In genomic region chr6:99818486-99818885, GRCm38 (mm10) we compare ENCODE assay signal across 22 mouse cellular contexts.
DNase-seq lines count a peak whose midpoint lies in the region; ATAC-seq and TF ChIP-seq lines count a peak whose summit lies in the region.
"Had no signal": no experiment of that assay in that cellular context is flagged by ENCODE, and none has a peak within 500 bp of the region (broad histone marks: within the 10 kb centered on the region; RNA-seq: fewer than 3 reads in every experiment).

No protein-coding gene starts in this region.

- no peak overlapping the region for H3K4me3 ChIP-seq in heart, postnatal 0 days (ENCODE audit: low read depth, low read length)
- no peak overlapping the region for H3K4me3 ChIP-seq in layer of hippocampus, adult 2 months
- H3K4me3 ChIP-seq in midbrain, postnatal 0 days (ENCODE audit: low read depth, low read length) = no peak overlapping the region
- no peak overlapping the region for H3K4me3 ChIP-seq in midbrain, embryonic 10.5 days
- H3K4me3 ChIP-seq: embryonic facial prominence, embryonic 10.5 days; forebrain, embryonic 13.5 days; heart, adult 2 months; heart, embryonic 15.5 days had no signal

- intact Hi-C loops in heart, postnatal 14 days (cut with DNase I) = no loop called here

- 0 out of 2 replicates have a peak, but pooled peaks have one; percentile 13 for TF ChIP-seq CTCF in heart, postnatal 0 days (IDR thresholded peaks at IDR 0.05; ENCODE audit: low read depth)
- peak; percentile 46 for TF ChIP-seq CTCF in layer of hippocampus, adult 2 months (conservative IDR thresholded peaks at IDR 0.05)
- TF ChIP-seq CTCF in midbrain, postnatal 0 days (IDR thresholded peaks at IDR 0.05) = peak; percentile 38

- 78% methylated on average over 6 of the region's 6 CpGs for WGBS in heart, postnatal 0 days
- 90% methylated on average over 6 of the region's 6 CpGs for WGBS in midbrain, postnatal 0 days
- WGBS in midbrain, embryonic 10.5 days = 87% methylated on average over 6 of the region's 6 CpGs

- no peak overlapping the region for H3K4me2 ChIP-seq in heart, postnatal 0 days (ENCODE audit: low read depth, low read length)
- no peak overlapping the region for H3K4me2 ChIP-seq in midbrain, postnatal 0 days (ENCODE audit: low read depth, low read length, poor library complexity, severe bottlenecking)
- H3K4me2 ChIP-seq: forebrain, embryonic 13.5 days; heart, embryonic 11.5 days; heart, embryonic 15.5 days had no signal

- no peak for ATAC-seq in heart, postnatal 0 days (ENCODE audit: insufficient read depth, low read depth)
- no peak for ATAC-seq in midbrain, postnatal 0 days (ENCODE audit: low FRiP score)
- ATAC-seq: CD4-positive, CD25-positive, alpha-beta regulatory T cell, adult 4 months; forebrain, embryonic 13.5 days; forebrain, postnatal 0 days; hindbrain, embryonic 16.5 days had no signal

- H3K4me1 ChIP-seq in heart, postnatal 0 days (ENCODE audit: control insufficient read depth, insufficient read depth) = no peaks in the 10 kb centered on the region
- no peaks in the 10 kb centered on the region for H3K4me1 ChIP-seq in midbrain, postnatal 0 days (ENCODE audit: insufficient read depth, low read length)
- peaks cover 4% of the 10 kb centered on the region for H3K4me1 ChIP-seq in midbrain, embryonic 10.5 days
- H3K4me1 ChIP-seq: heart, embryonic 15.5 days had no signal

- DNase-seq in heart, postnatal 0 days (ENCODE audit: low spot score) = no peak
- DNase-seq in heart, postnatal 14 days = no peak
- DNase-seq in layer of hippocampus, adult 2 months (ENCODE audit: low spot score in 2 of 2) = no peak
- DNase-seq in layer of hippocampus, adult 9-11 months = no peak
- DNase-seq in midbrain, postnatal 0 days (ENCODE audit: low spot score) = no peak
- DNase-seq in midbrain, embryonic 10.5 days (ENCODE audit: low spot score) = no peak
- DNase-seq in thymus, adult 18-20 months = no peak
- DNase-seq: adrenal gland, adult 2 months; adrenal gland, postnatal 25 days; B cell, adult 2 months; cerebellum, adult 2 months; cerebellum, postnatal 10 days; forebrain, postnatal 0 days; gastrocnemius, postnatal 14 days; heart, adult 2 months; heart, postnatal 36 days had no signal

- TF ChIP-seq EP300 in heart, postnatal 0 days (IDR thresholded peaks at IDR 0.05; ENCODE audit: low read depth) = no peak

- no peak overlapping the region for H3K9ac ChIP-seq in heart, postnatal 0 days (replicated peaks; ENCODE audit: low read depth, low read length)
- H3K9ac ChIP-seq in midbrain, postnatal 0 days (replicated peaks; ENCODE audit: low read length, poor library complexity, severe bottlenecking) = no peak overlapping the region
- H3K9ac ChIP-seq: forebrain, embryonic 13.5 days; forebrain, postnatal 0 days; heart, embryonic 15.5 days had no signal

- H3K9me3 ChIP-seq in heart, postnatal 0 days (replicated peaks; ENCODE audit: control insufficient read depth, low read length) = no peaks in the 10 kb centered on the region
- no peaks in the 10 kb centered on the region for H3K9me3 ChIP-seq in midbrain, postnatal 0 days (ENCODE audit: low read length)
- no peaks in the 10 kb centered on the region for H3K9me3 ChIP-seq in midbrain, embryonic 10.5 days (replicated peaks)
- H3K9me3 ChIP-seq: embryonic facial prominence, embryonic 10.5 days; forebrain, embryonic 13.5 days; heart, embryonic 15.5 days had no signal

- H3K27ac ChIP-seq in heart, postnatal 0 days (ENCODE audit: low read depth) = no peak overlapping the region
- H3K27ac ChIP-seq in layer of hippocampus, adult 2 months = no peak overlapping the region
- no peak overlapping the region for H3K27ac ChIP-seq in midbrain, postnatal 0 days (ENCODE audit: low read depth, low read length)
- no peak overlapping the region for H3K27ac ChIP-seq in midbrain, embryonic 10.5 days (replicated peaks)
- H3K27ac ChIP-seq: forebrain, embryonic 13.5 days; heart, adult 2 months; heart, embryonic 15.5 days had no signal

- H3K27me3 ChIP-seq in heart, postnatal 0 days (ENCODE audit: control insufficient read depth, insufficient read depth, low read length) = peaks cover 29% of the 10 kb centered on the region; the same call in 1 of the 2 replicates
- no peaks in the 10 kb centered on the region for H3K27me3 ChIP-seq in midbrain, postnatal 0 days (ENCODE audit: insufficient read depth, low read length)
- peaks cover 25% of the 10 kb centered on the region for H3K27me3 ChIP-seq in midbrain, embryonic 10.5 days (ENCODE audit: low read depth, poor library complexity, severe bottlenecking)
- H3K27me3 ChIP-seq: forebrain, embryonic 13.5 days had no signal

- H3K36me3 ChIP-seq in heart, postnatal 0 days (replicated peaks; ENCODE audit: control insufficient read depth, insufficient read depth, low read length) = no peaks in the 10 kb centered on the region
- H3K36me3 ChIP-seq in midbrain, postnatal 0 days (ENCODE audit: insufficient read depth, low read length) = no peaks in the 10 kb centered on the region
- H3K36me3 ChIP-seq in midbrain, embryonic 10.5 days = no peaks in the 10 kb centered on the region
- H3K36me3 ChIP-seq: embryonic facial prominence, embryonic 10.5 days; heart, embryonic 15.5 days had no signal
